Mouse (Mus musculus) forebrain, embryonic 16.5 days (tissue): ENCODE data around the gene Cep57l1. TPM values are rescaled to one million over a fixed set of nuclear protein-coding genes. Genes with fewer than 3 reads are reported as not detected.
A peak's percentile ranks its signal among the peaks of the same experiment; 100 is the strongest.

Source experiments
- ATAC-seq: fragments of 200-750 bp; cut with Nextera tagmentation; 2 replicates; pipeline ENCODE4 v1.8.0; 2017; ENCODE audit warnings: mild to moderate bottlenecking, moderate library complexity
- H3K27ac ChIP-seq: fragments of 300-500 bp; sonication (generic); 2 replicates; pipeline ENCODE4 v1.5.1; 2014; ENCODE audit warnings: low read length, control low read depth
- H3K27me3 ChIP-seq: fragments of 300-500 bp; sonication (generic); replicated peaks from 2 replicates; pipeline ENCODE4 v1.6.1; 2014; ENCODE audit warnings: low read length; ENCODE audit not compliant: control insufficient read depth, insufficient read depth
- H3K36me3 ChIP-seq: fragments of 300-500 bp; sonication (generic); 2 replicates; pipeline ENCODE4 v1.6.1; 2014; ENCODE audit not compliant: control insufficient read depth, insufficient read depth
- H3K4me1 ChIP-seq: fragments of 300-500 bp; sonication (generic); replicated peaks from 2 replicates; pipeline ENCODE4 v1.6.1; 2014; ENCODE audit warnings: low read length; ENCODE audit not compliant: control insufficient read depth, insufficient read depth
- H3K4me2 ChIP-seq: fragments of 300-500 bp; sonication (generic); 2 replicates; pipeline ENCODE4 v1.6.1; 2014; ENCODE audit warnings: mild to moderate bottlenecking, low read length, control low read depth
- H3K4me3 ChIP-seq: fragments of 300-500 bp; sonication (generic); replicated peaks from 2 replicates; pipeline ENCODE4 v1.5.1; 2014; ENCODE audit warnings: mild to moderate bottlenecking, low read length, control low read depth
- H3K9ac ChIP-seq: fragments of 300-500 bp; sonication (generic); replicated peaks from 2 replicates; pipeline ENCODE4 v1.6.1; 2014; ENCODE audit warnings: low read depth, low read length, control low read depth
- H3K9me3 ChIP-seq: fragments of 300-500 bp; sonication (generic); 2 replicates; pipeline ENCODE4 v1.6.1; 2016; ENCODE audit warnings: low read length; ENCODE audit not compliant: control insufficient read depth
- WGBS: fragments of 180-500 bp; shearing (Covaris S2); extraction: QIAGEN DNeasy Blood & Tissue Kit; methylation state at CpG from one replicate; pipeline ENCODE4 v1.1.7; 2014; 5-methylcytosine and 5-hydroxymethylcytosine counted together
- polyA plus RNA-seq: library from polyadenylated mRNA; unstranded; fragments of >200 nt; fragmentation: Nextera tagmentation; extraction: Ambion mirVana; gene quantifications from 2 replicates; pipeline ENCODE4 v1.2.1, GENCODE M21; 2015

Gene Cep57l1
- 19.5 and 21.3 TPM in 2 replicates for polyA plus RNA-seq

DNA sequence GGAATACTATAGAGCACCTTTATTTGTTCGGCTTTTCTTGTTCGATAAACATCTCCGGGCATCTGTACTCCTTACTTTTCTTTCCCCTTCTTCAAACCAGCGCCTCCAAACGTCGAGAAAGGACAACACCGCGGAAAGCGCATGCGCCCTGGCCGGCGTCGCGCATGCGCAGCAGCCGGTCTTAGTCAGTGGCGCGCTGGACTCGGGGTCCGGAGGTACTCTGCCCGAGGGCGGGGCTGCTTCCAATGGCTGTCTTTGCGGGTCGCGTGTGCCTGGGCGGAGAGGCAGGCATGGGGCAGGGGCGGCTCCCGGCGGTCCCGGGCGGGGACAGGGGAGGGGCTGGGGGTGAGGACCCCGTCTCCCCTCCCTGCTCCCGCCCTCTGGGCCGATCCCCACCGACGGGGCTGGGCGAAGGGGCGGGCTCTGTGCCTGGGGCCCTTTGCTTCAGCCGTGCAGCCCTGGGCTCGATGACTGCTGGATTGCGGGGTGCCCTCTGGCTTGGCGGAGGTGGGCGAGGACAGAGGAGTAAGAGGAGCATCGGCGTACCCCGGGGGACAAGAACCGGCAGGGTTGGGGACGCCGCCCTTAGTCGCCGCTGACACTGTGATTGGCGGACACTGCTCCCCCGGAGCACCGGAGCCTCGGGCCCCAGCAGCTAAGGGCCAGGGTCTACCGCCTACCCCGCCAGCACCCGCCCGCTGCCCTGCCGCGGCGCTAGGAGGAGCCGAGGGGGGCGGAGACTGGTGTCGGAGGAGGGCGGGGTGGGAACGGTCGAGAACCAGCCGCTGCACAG is at the start of gene Cep57l1, which contains the start of gene Sesn1:
Gene Cep57l1 (minus strand): TSS at position 101 of the 793 bp plus-strand sequence.
Gene Sesn1 (plus strand): TSS at position 165 of the 793 bp plus-strand sequence.
- peak; percentile 93 for ATAC-seq

DNA sequence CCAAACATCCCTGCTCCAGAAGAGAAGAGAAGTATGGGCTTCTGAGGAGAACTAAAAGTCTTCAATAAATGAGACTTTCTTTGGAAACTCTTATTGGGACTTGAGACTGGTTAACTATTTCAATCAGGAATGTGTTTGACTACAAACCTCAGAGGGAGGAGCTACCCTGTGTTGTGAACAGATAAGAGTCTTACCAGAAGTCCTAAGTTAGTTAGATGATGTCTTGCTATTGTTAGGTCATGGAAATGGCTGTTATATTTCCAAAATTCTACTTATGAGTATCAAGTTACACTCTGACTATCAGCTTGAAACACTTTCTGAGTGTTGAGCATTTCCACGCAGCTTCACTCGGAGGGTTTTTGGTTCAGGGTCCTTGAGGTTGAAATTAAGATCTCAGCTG is 39.0 kb upstream of the Cep57l1 start:
- H3K4me1 ChIP-seq, result no peaks in the 10 kb centered on the region
- H3K27me3 ChIP-seq, result no peaks in the 10 kb centered on the region
- no peak overlapping the region for H3K4me3 ChIP-seq
- H3K27ac ChIP-seq, result no peak overlapping the region
- no peak for ATAC-seq
- H3K36me3 ChIP-seq, result no peaks in the 10 kb centered on the region
- no peaks in the 10 kb centered on the region for H3K9me3 ChIP-seq
- WGBS, result 93% methylated on average over 2 of the region's 2 CpGs
- no peak overlapping the region for H3K4me2 ChIP-seq
- no peak overlapping the region for H3K9ac ChIP-seq

More for the DNA sequence above, at the start of gene Cep57l1, which contains the start of gene Sesn1:
- WGBS, result under 1% methylated on average over 63 of the region's 69 CpGs
- Histone ChIP-seq H3K27me3 (no peaks in the 10 kb centered on the region), H3K9ac (peak within 1 kb of the TSS; percentile 67), H3K4me2 (peak within 1 kb of the TSS; percentile 87), H3K4me1 (peaks cover 25% of the 10 kb centered on the region), H3K27ac (peak within 1 kb of the TSS; percentile 89), H3K36me3 (no peaks in the 10 kb centered on the region), H3K9me3 (peaks cover 4% of the 10 kb centered on the region), H3K4me3 (peak within 1 kb of the TSS; percentile 61)

DNA sequence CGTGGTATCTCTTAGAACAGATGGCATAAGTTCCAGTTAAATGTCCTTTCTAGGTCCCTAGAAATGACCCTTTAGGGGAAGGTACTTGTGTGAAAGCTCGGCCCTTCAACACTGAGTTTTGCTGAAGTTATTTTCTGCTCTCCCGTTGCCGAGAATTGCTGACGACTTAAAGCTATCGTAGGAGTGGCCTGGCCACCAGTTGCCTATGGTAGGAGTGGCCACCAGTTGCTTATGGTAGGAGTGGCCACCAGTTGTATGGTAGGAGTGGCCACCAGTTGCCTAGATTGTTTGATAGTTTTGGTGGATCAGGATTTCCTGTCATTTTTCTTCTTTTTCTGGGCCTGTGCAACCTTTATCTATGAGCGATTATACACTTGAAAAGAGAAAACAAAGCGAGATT is 38.1 kb upstream of the Cep57l1 start:
- no peak for ATAC-seq
- Histone ChIP-seq H3K9ac (no peak overlapping the region), H3K36me3 (no peaks in the 10 kb centered on the region), H3K9me3 (no peaks in the 10 kb centered on the region), H3K27me3 (no peaks in the 10 kb centered on the region), H3K4me2 (no peak overlapping the region), H3K4me1 (no peaks in the 10 kb centered on the region), H3K27ac (no peak overlapping the region), H3K4me3 (no peak overlapping the region)
- 97% methylated on average over 8 of the region's 8 CpGs for WGBS

DNA sequence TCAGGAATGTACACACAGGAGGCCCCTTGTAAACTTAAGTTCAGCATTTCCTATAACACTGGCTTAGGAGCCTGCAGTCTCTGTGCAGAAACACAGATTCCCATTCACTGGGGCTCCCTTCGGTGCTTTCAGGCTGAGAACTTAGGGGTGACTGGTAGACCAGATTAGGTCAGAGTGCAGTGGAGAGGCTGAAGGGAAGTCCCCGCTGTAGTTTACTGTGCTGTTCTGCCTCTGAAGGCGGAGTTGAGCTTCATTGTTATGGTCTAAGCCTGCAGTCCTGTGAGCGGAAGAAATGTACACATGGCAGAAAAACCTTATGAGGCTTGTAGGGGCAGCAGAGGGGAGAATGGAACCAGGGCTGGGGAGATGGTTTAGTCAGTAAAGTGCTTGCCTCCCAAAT is 29.2 kb upstream of the Cep57l1 start:
- 83% methylated on average over 4 of the region's 4 CpGs for WGBS
- no peaks in the 10 kb centered on the region for H3K27me3 ChIP-seq
- no peak overlapping the region for H3K4me3 ChIP-seq
- ATAC-seq, result no peak
- 0 out of 2 replicates have a peak, but pooled peaks cover 4% of the 10 kb centered on the region for H3K9me3 ChIP-seq
- no peak overlapping the region for H3K27ac ChIP-seq
- no peak overlapping the region for H3K4me2 ChIP-seq
- H3K4me1 ChIP-seq, result no peaks in the 10 kb centered on the region
- H3K36me3 ChIP-seq, result no peaks in the 10 kb centered on the region; the same call in 1 of the 2 replicates
- no peak overlapping the region for H3K9ac ChIP-seq

DNA sequence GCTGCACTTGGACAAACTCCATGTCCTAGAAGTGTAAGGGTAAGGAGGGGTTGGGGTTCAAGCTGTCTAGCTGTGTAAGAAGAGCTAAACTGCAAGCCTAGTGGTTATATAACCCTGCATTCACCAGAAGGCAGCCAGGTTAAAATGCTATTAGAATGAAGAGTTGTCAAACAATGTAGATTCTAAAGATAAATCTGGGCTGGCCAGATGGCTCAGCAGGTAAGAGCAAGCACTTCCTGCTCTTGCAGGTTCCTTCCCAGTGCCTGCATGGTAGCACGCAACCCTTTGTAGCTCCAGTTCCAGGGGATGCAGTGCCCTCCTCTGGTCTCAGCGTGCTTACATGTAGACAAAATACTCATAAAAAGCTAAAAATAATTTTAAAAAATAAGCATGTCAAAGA is 24.5 kb upstream of the Cep57l1 start:
- Histone ChIP-seq H3K4me3 (no peak overlapping the region), H3K9me3 (0 out of 2 replicates have a peak, but pooled peaks cover 4% of the 10 kb centered on the region), H3K4me1 (no peaks in the 10 kb centered on the region), H3K27me3 (no peaks in the 10 kb centered on the region), H3K9ac (no peak overlapping the region), H3K36me3 (no peaks in the 10 kb centered on the region), H3K27ac (no peak overlapping the region), H3K4me2 (no peak overlapping the region)
- WGBS, result 86% methylated on average over 2 of the region's 2 CpGs
- ATAC-seq, result no peak

DNA sequence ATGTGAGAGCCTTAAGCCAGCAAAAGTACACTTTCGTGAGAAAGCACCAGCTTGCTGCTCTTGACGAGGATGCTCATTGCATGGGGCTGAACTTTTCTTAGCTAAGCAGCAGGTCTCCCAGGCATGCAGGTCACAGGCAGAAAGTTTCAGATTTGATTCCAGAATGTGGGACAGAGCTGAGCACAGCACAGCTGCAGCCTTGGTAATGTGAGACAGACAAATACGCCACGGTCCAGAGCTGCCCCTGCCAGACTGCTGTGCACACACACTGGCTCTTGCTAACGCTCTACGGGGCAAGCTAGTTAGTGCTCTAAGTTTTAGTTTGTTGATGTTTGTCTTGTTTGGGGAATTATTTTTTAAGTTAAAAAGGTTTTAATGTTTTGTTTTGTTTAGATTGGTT is 22.5 kb upstream of the Cep57l1 start:
- H3K9ac ChIP-seq, result no peak overlapping the region
- no peak for ATAC-seq
- no peak overlapping the region for H3K27ac ChIP-seq
- 70% methylated on average over 6 of the region's 6 CpGs for WGBS
- H3K4me1 ChIP-seq, result no peaks in the 10 kb centered on the region
- no peak overlapping the region for H3K4me2 ChIP-seq
- H3K36me3 ChIP-seq, result no peaks in the 10 kb centered on the region
- H3K4me3 ChIP-seq, result no peak overlapping the region
- no peaks in the 10 kb centered on the region for H3K27me3 ChIP-seq
- 0 out of 2 replicates have a peak, but pooled peaks cover 4% of the 10 kb centered on the region for H3K9me3 ChIP-seq

DNA sequence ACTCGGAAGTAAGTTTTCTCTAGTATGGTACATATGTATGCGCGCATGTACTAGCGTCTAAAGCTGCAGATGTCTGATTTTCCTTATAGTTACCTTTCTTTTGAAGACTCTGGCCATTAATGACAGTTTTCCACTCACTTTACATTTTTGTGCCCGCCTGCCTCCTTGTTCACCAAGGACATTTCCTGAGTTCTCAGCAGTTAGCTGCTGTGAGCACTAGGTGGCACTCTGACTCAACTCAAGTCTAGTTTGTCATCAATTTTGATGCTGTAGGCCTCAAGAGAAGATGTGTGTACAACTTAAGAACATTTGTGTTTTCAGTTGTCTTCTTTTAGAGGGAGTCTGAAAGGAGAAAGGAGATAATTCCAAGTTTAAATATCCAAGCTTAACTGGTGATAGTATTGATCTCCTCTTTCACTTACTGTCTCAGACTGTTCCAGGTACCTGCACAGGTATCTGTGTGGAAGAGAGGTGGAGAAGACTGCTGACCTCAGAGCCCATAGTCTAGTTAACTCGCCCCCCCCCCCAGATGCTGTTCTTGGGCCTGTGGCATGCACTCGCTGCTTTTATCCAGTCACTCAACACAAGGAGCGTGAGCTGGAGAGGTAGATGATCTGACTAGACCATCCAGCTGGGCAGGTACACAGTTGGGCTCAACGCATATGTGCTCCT is 21.3 kb upstream of the Cep57l1 start:
- Histone ChIP-seq H3K27ac (no peak overlapping the region), H3K4me1 (no peaks in the 10 kb centered on the region), H3K9me3 (no peaks in the 10 kb centered on the region), H3K4me2 (no peak overlapping the region), H3K4me3 (no peak overlapping the region), H3K9ac (no peak overlapping the region), H3K36me3 (no peaks in the 10 kb centered on the region), H3K27me3 (no peaks in the 10 kb centered on the region)
- ATAC-seq, result peak; percentile 64
- WGBS, result 53% methylated on average over 9 of the region's 9 CpGs

DNA sequence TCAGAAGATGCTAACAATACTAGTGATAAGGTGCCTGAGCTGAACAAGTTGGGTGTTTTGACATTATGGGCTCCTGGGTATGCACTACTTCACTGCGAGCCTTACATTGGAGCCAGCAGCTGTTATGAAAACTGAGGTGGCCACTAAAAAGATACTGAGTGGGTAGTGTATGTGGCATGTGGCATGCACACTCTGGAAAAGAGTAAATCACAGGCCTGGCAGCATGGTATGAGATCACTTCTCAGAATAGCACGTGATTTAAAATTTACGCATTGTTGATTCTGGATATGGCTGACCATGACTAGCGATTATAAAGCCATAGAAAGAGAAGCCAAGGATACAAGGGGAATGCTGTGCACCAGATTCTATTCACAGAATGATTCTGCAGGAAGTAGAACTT is 20.8 kb upstream of the Cep57l1 start:
- Histone ChIP-seq H3K4me2 (no peak overlapping the region), H3K27ac (no peak overlapping the region), H3K4me3 (no peak overlapping the region), H3K4me1 (no peaks in the 10 kb centered on the region), H3K9me3 (no peaks in the 10 kb centered on the region), H3K36me3 (no peaks in the 10 kb centered on the region), H3K27me3 (no peaks in the 10 kb centered on the region), H3K9ac (no peak overlapping the region)
- WGBS, result 71% methylated on average over 4 of the region's 4 CpGs
- ATAC-seq, result no peak; the same call in 1 of the 2 replicates

DNA sequence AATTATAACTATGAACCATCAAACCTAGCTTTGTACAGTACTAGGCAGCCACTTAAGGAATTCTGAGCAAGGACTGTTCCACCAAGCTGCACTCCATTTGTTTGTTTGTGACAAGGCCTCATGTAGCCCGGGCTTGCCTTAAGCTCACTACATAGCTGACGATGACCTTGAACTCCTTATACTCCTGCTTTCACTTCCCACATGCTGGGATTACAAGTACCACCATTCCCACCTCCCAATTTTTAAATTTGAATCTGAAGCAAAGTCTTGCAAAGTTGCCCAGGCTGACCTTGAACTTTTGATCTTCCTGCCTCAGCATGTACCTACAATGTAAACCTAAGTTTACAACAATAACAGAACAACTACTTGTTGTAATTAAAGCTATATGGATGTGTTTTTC is 20.3 kb upstream of the Cep57l1 start:
- H3K27me3 ChIP-seq, result no peaks in the 10 kb centered on the region
- no peak for ATAC-seq
- no peak overlapping the region for H3K4me2 ChIP-seq
- H3K9me3 ChIP-seq, result no peaks in the 10 kb centered on the region
- no peaks in the 10 kb centered on the region for H3K4me1 ChIP-seq
- H3K9ac ChIP-seq, result no peak overlapping the region
- H3K4me3 ChIP-seq, result no peak overlapping the region
- 91% methylated on average over 2 of the region's 2 CpGs for WGBS
- no peaks in the 10 kb centered on the region for H3K36me3 ChIP-seq
- H3K27ac ChIP-seq, result no peak overlapping the region
